Mouse (Mus musculus) heart, embryonic 15.5 days (tissue): Measurements from ENCODE around the gene Slc4a8. TPM values are rescaled to one million over a fixed set of nuclear protein-coding genes. Genes with fewer than 3 reads are reported as not detected.
A peak's percentile ranks its signal among the peaks of the same experiment; 100 is the strongest.

ENCODE experiments used
- ATAC-seq: fragments of 200-750 bp; cut with Nextera tagmentation; replicated peaks from 2 replicates; pipeline ENCODE4 v1.8.0; 2017; ENCODE audit warnings: low read depth, moderate TSS enrichment; ENCODE audit not compliant: insufficient number of reproducible peaks, insufficient read depth, low FRiP score
- H3K27ac ChIP-seq: fragments of 300-500 bp; sonication (generic); 2 replicates; pipeline ENCODE4 v1.5.1; 2015; ENCODE audit warnings: mild to moderate bottlenecking, inconsistent platforms
- H3K27me3 ChIP-seq: fragments of 300-500 bp; sonication (generic); 2 replicates; pipeline ENCODE4 v1.6.1; 2015; ENCODE audit warnings: inconsistent platforms
- H3K36me3 ChIP-seq: fragments of 300-500 bp; sonication (generic); 2 replicates; pipeline ENCODE4 v1.6.1; 2015; ENCODE audit warnings: mild to moderate bottlenecking, inconsistent platforms
- H3K4me1 ChIP-seq: fragments of 300-500 bp; sonication (generic); replicated peaks from 2 replicates; pipeline ENCODE4 v1.6.1; 2015; ENCODE audit warnings: inconsistent platforms
- H3K4me2 ChIP-seq: fragments of 300-500 bp; sonication (generic); 2 replicates; pipeline ENCODE4 v1.6.1; 2015; ENCODE audit warnings: inconsistent platforms, mild to moderate bottlenecking, moderate library complexity
- H3K4me3 ChIP-seq: fragments of 300-500 bp; sonication (generic); 2 replicates; pipeline ENCODE4 v1.5.1; 2015; ENCODE audit warnings: mild to moderate bottlenecking, inconsistent platforms
- H3K9ac ChIP-seq: fragments of 300-500 bp; sonication (generic); 2 replicates; pipeline ENCODE4 v1.6.1; 2015; ENCODE audit warnings: mild to moderate bottlenecking, inconsistent platforms
- H3K9me3 ChIP-seq: fragments of 300-500 bp; sonication (generic); replicated peaks from 2 replicates; pipeline ENCODE4 v1.6.1; 2016; ENCODE audit warnings: inconsistent platforms
- WGBS: fragments of 180-500 bp; shearing (Covaris S2); methylation state at CpG from one replicate; pipeline ENCODE4 v1.1.7; 2015; ENCODE audit warnings: mixed read lengths; 5-methylcytosine and 5-hydroxymethylcytosine counted together
- polyA plus RNA-seq: library from polyadenylated mRNA; unstranded; fragments of >200 nt; fragmentation: Nextera tagmentation; extraction: Ambion mirVana; gene quantifications from 2 replicates; pipeline ENCODE4 v1.2.1, GENCODE M21; 2015

Slc4a8 gene
- 0.53 and 1.7 TPM in 2 replicates for polyA plus RNA-seq

- peaks cover 67% of the 10 kb centered on the region for H3K27me3 ChIP-seq
- under 1% methylated on average over 64 of the region's 64 CpGs for WGBS
- H3K27ac ChIP-seq, result no peak within 1 kb of the TSS
- peak within 1 kb of the TSS; percentile 42; the same call in 1 of the 2 replicates for H3K9ac ChIP-seq
- no peaks in the 10 kb centered on the region for H3K36me3 ChIP-seq
- peak within 1 kb of the TSS; percentile 95 for H3K4me2 ChIP-seq
- ATAC-seq, result peak; percentile 88
- H3K4me1 ChIP-seq, result peaks cover 17% of the 10 kb centered on the region
- H3K9me3 ChIP-seq, result no peaks in the 10 kb centered on the region
- peak within 1 kb of the TSS; percentile 61 for H3K4me3 ChIP-seq
Observed at GRCm38 (mm10) chr15:100761419-100762185, at the start of gene Slc4a8. Gene Slc4a8 (plus strand): TSS chr15:100761747.

GRCm38 (mm10) chr15:100714470-100714869 lies 47.1 kb upstream of the Slc4a8 start:
- H3K27me3 ChIP-seq, result no peaks in the 10 kb centered on the region
- no peaks in the 10 kb centered on the region for H3K4me1 ChIP-seq
- no peak overlapping the region for H3K9ac ChIP-seq
- H3K27ac ChIP-seq, result no peak overlapping the region
- H3K36me3 ChIP-seq, result no peaks in the 10 kb centered on the region
- no peak for ATAC-seq
- H3K4me2 ChIP-seq, result no peak overlapping the region
- WGBS, result 78% methylated on average over 8 of the region's 8 CpGs
- no peaks in the 10 kb centered on the region for H3K9me3 ChIP-seq
- H3K4me3 ChIP-seq, result no peak overlapping the region

- no peak overlapping the region for H3K4me3 ChIP-seq
- H3K9me3 ChIP-seq, result no peaks in the 10 kb centered on the region
- no peak overlapping the region for H3K27ac ChIP-seq
- no peak overlapping the region for H3K4me2 ChIP-seq
- no peak overlapping the region for H3K9ac ChIP-seq
- no peak for ATAC-seq
- no peaks in the 10 kb centered on the region for H3K4me1 ChIP-seq
- WGBS, result 53% methylated on average over 9 of the region's 9 CpGs
- no peaks in the 10 kb centered on the region for H3K27me3 ChIP-seq
- no peaks in the 10 kb centered on the region for H3K36me3 ChIP-seq
Observed at GRCm38 (mm10) chr15:100715399-100715993, 46.1 kb upstream of the Slc4a8 start.

- WGBS, result 66% methylated on average over 6 of the region's 6 CpGs
- Histone ChIP-seq H3K36me3 (no peaks in the 10 kb centered on the region), H3K9me3 (no peaks in the 10 kb centered on the region), H3K9ac (no peak overlapping the region), H3K4me2 (no peak overlapping the region), H3K27me3 (0 out of 2 replicates have a peak, but pooled peaks cover 3% of the 10 kb centered on the region), H3K27ac (no peak overlapping the region), H3K4me3 (no peak overlapping the region), H3K4me1 (no peaks in the 10 kb centered on the region)
- ATAC-seq, result no peak
Observed at GRCm38 (mm10) chr15:100717933-100718332, 43.6 kb upstream of the Slc4a8 start.

GRCm38 (mm10) chr15:100718572-100718971 lies 43.0 kb upstream of the Slc4a8 start:
- Histone ChIP-seq H3K4me2 (no peak overlapping the region), H3K4me1 (no peaks in the 10 kb centered on the region), H3K27me3 (0 out of 2 replicates have a peak, but pooled peaks cover 3% of the 10 kb centered on the region), H3K27ac (no peak overlapping the region), H3K9me3 (no peaks in the 10 kb centered on the region), H3K4me3 (no peak overlapping the region), H3K36me3 (no peaks in the 10 kb centered on the region), H3K9ac (no peak overlapping the region)
- ATAC-seq, result no peak
- WGBS, result 80% methylated on average over 11 of the region's 11 CpGs

- Histone ChIP-seq H3K9me3 (no peaks in the 10 kb centered on the region), H3K9ac (no peak overlapping the region), H3K36me3 (no peaks in the 10 kb centered on the region), H3K4me1 (no peaks in the 10 kb centered on the region), H3K27ac (no peak overlapping the region), H3K27me3 (0 out of 2 replicates have a peak, but pooled peaks cover 3% of the 10 kb centered on the region), H3K4me3 (no peak overlapping the region), H3K4me2 (no peak overlapping the region)
- 87% methylated on average over 5 of the region's 5 CpGs for WGBS
- ATAC-seq, result no peak
Observed at GRCm38 (mm10) chr15:100719217-100719616, 42.3 kb upstream of the Slc4a8 start.

GRCm38 (mm10) chr15:100720066-100720465 lies 41.5 kb upstream of the Slc4a8 start:
- Histone ChIP-seq H3K4me3 (no peak overlapping the region), H3K4me2 (no peak overlapping the region), H3K27ac (no peak overlapping the region), H3K9me3 (no peaks in the 10 kb centered on the region), H3K27me3 (0 out of 2 replicates have a peak, but pooled peaks cover 3% of the 10 kb centered on the region), H3K9ac (no peak overlapping the region), H3K4me1 (no peaks in the 10 kb centered on the region), H3K36me3 (no peaks in the 10 kb centered on the region)
- no peak for ATAC-seq
- WGBS, result 76% methylated on average over 10 of the region's 10 CpGs

GRCm38 (mm10) chr15:100721445-100721844 lies 40.1 kb upstream of the Slc4a8 start:
- Histone ChIP-seq H3K4me1 (no peaks in the 10 kb centered on the region), H3K4me2 (no peak overlapping the region), H3K27me3 (peaks cover 8% of the 10 kb centered on the region; the same call in 1 of the 2 replicates), H3K4me3 (no peak overlapping the region), H3K9ac (no peak overlapping the region), H3K36me3 (no peaks in the 10 kb centered on the region), H3K9me3 (no peaks in the 10 kb centered on the region), H3K27ac (no peak overlapping the region)
- whole genome bisulfite sequencing, result 88% methylated on average over 5 of the region's 5 CpGs
- ATAC-seq, result no peak

GRCm38 (mm10) chr15:100722026-100722425 lies 39.5 kb upstream of the Slc4a8 start:
- Histone ChIP-seq H3K27me3 (peaks cover 14% of the 10 kb centered on the region), H3K9me3 (no peaks in the 10 kb centered on the region), H3K36me3 (no peaks in the 10 kb centered on the region), H3K4me1 (no peaks in the 10 kb centered on the region), H3K4me3 (no peak overlapping the region), H3K4me2 (no peak overlapping the region), H3K9ac (no peak overlapping the region), H3K27ac (no peak overlapping the region)
- 41% methylated on average over 4 of the region's 4 CpGs for WGBS
- ATAC-seq, result no peak

GRCm38 (mm10) chr15:100722564-100722963 lies 39.0 kb upstream of the Slc4a8 start:
- Histone ChIP-seq H3K9me3 (no peaks in the 10 kb centered on the region), H3K4me1 (no peaks in the 10 kb centered on the region), H3K27ac (no peak overlapping the region), H3K4me3 (no peak overlapping the region), H3K36me3 (no peaks in the 10 kb centered on the region), H3K27me3 (peaks cover 20% of the 10 kb centered on the region), H3K9ac (no peak overlapping the region), H3K4me2 (no peak overlapping the region)
- WGBS, result 72% methylated on average over 6 of the region's 6 CpGs
- no peak for ATAC-seq

GRCm38 (mm10) chr15:100723505-100723904 lies 38.0 kb upstream of the Slc4a8 start:
- Histone ChIP-seq H3K4me2 (no peak overlapping the region), H3K4me3 (no peak overlapping the region), H3K9me3 (no peaks in the 10 kb centered on the region), H3K9ac (no peak overlapping the region), H3K36me3 (no peaks in the 10 kb centered on the region), H3K4me1 (peaks cover under 1% of the 10 kb centered on the region; the same call in 1 of the 2 replicates), H3K27ac (no peak overlapping the region), H3K27me3 (peaks cover 29% of the 10 kb centered on the region)
- WGBS, result 44% methylated on average over 14 of the region's 14 CpGs
- ATAC-seq, result no peak
